9 mouse cellular contexts compared by ENCODE assay signal in genomic region chrX:134750764-134751592, GRCm38 (mm10). TPM values are rescaled to one million over a fixed set of nuclear protein-coding genes. Genes with fewer than 3 reads are reported as not detected.
DNase-seq lines count a peak whose midpoint lies in the region; ATAC-seq lines count a peak whose summit lies in the region.
"Had no signal": no experiment of that assay in that cellular context is flagged by ENCODE, and none has a peak within 500 bp of the region (broad histone marks: within the 10 kb centered on the region; RNA-seq: fewer than 3 reads in every experiment).

TSS of gene Armcx6 (minus strand) at chrX:134751417.

- peak; percentile 92 for ATAC-seq in intestine, embryonic 16.5 days
- peak; percentile 89 for ATAC-seq in limb, embryonic 11.5 days (ENCODE audit: insufficient number of reproducible peaks, low FRiP score, low TSS enrichment, low read depth)
- ATAC-seq in midbrain, embryonic 12.5 days (ENCODE audit: low FRiP score, low read depth), result peak; percentile 90
- ATAC-seq: Patski had no signal

- H3K4me3 ChIP-seq in intestine, embryonic 16.5 days (ENCODE audit: low read length), result peak within 1 kb of the TSS; percentile 57
- H3K4me3 ChIP-seq in limb, embryonic 11.5 days (ENCODE audit: low read depth, low read length), result peak within 1 kb of the TSS; percentile 36
- H3K4me3 ChIP-seq in midbrain, embryonic 12.5 days, result peak within 1 kb of the TSS; percentile 47

- DNase-seq in urinary bladder, postnatal 14 days (ENCODE audit: low spot score), result peak; percentile 66
- DNase-seq in urinary bladder, adult 2 months (ENCODE audit: low spot score), result no peak
- DNase-seq in embryo, embryonic 9.5 days (ENCODE audit: extremely low spot score), result peak; percentile 56
- no peak for DNase-seq in gonadal fat pad, adult 2 months (ENCODE audit: low read depth)
- peak; percentile 76 for DNase-seq in limb, embryonic 11.5 days (ENCODE audit: low spot score)
- peak; percentile 43 to 51 for DNase-seq in spleen, adult 18-20 months

- no peaks in the 10 kb centered on the region for H3K36me3 ChIP-seq in intestine, embryonic 16.5 days (ENCODE audit: control insufficient read depth, insufficient read depth, low read length)
- no peaks in the 10 kb centered on the region for H3K36me3 ChIP-seq in limb, embryonic 11.5 days (ENCODE audit: control insufficient read depth, insufficient read depth, low read length)
- no peaks in the 10 kb centered on the region for H3K36me3 ChIP-seq in midbrain, embryonic 12.5 days

- H3K27ac ChIP-seq in intestine, embryonic 16.5 days (ENCODE audit: low read length), result 0 out of 2 replicates have a peak within 1 kb of the TSS, but pooled peaks have one; percentile 48
- H3K27ac ChIP-seq in limb, embryonic 11.5 days (replicated peaks; ENCODE audit: low read depth, low read length), result peak within 1 kb of the TSS; percentile 74
- peak within 1 kb of the TSS; percentile 61 for H3K27ac ChIP-seq in midbrain, embryonic 12.5 days (replicated peaks)

- H3K4me1 ChIP-seq in intestine, embryonic 16.5 days (ENCODE audit: control insufficient read depth, insufficient read depth, low read length), result 0 out of 2 replicates have a peak, but pooled peaks cover 3% of the 10 kb centered on the region
- no peaks in the 10 kb centered on the region for H3K4me1 ChIP-seq in limb, embryonic 11.5 days (ENCODE audit: control insufficient read depth, insufficient read depth, low read length)
- H3K4me1 ChIP-seq in midbrain, embryonic 12.5 days, result no peaks in the 10 kb centered on the region

- 13% methylated on average over 34 of the region's 36 CpGs for WGBS in intestine, embryonic 16.5 days
- WGBS in limb, embryonic 11.5 days, result 18% methylated on average over 36 of the region's 36 CpGs
- WGBS in midbrain, embryonic 12.5 days, result 24% methylated on average over 36 of the region's 36 CpGs

- peak within 1 kb of the TSS; percentile 64 for H3K9ac ChIP-seq in intestine, embryonic 16.5 days (ENCODE audit: low read depth, low read length)
- H3K9ac ChIP-seq in limb, embryonic 11.5 days (ENCODE audit: low read length), result peak within 1 kb of the TSS; percentile 56
- H3K9ac ChIP-seq in midbrain, embryonic 12.5 days (replicated peaks), result peak within 1 kb of the TSS; percentile 53

- no peaks in the 10 kb centered on the region for H3K27me3 ChIP-seq in intestine, embryonic 16.5 days (replicated peaks; ENCODE audit: control insufficient read depth, insufficient read depth, low read length)
- 0 out of 2 replicates have a peak, but pooled peaks cover 7% of the 10 kb centered on the region for H3K27me3 ChIP-seq in limb, embryonic 11.5 days (ENCODE audit: control insufficient read depth, insufficient read depth, low read length)
- H3K27me3 ChIP-seq in midbrain, embryonic 12.5 days, result peaks cover 47% of the 10 kb centered on the region

- H3K4me2 ChIP-seq in intestine, embryonic 16.5 days (ENCODE audit: low read depth, low read length), result peak within 1 kb of the TSS; percentile 67
- H3K4me2 ChIP-seq in limb, embryonic 11.5 days (ENCODE audit: low read depth, severe bottlenecking), result peak within 1 kb of the TSS; percentile 50
- peak within 1 kb of the TSS; percentile 64 for H3K4me2 ChIP-seq in midbrain, embryonic 12.5 days (replicated peaks)

- no peaks in the 10 kb centered on the region for H3K9me3 ChIP-seq in intestine, embryonic 16.5 days (ENCODE audit: control insufficient read depth, low read length)
- no peaks in the 10 kb centered on the region for H3K9me3 ChIP-seq in limb, embryonic 11.5 days (ENCODE audit: control insufficient read depth, low read length)
- no peaks in the 10 kb centered on the region for H3K9me3 ChIP-seq in midbrain, embryonic 12.5 days

RNA-seq across cellular contexts. Expression of gene Armcx6, which starts in this region (rescaled TPM):
- polyA plus RNA-seq in urinary bladder, adult 2 months (2012; rRNA removed), result 2.8 and 3.9 TPM in 2 replicates
- 23.4 and 32.2 TPM in 2 replicates for polyA plus RNA-seq in gonadal fat pad, adult 2 months (2012; rRNA removed)
- polyA plus RNA-seq in intestine, embryonic 16.5 days (2015; fragmentation: Nextera tagmentation; extraction: Ambion mirVana), result 14.5 and 14.8 TPM in 2 replicates
- 21.6 and 25.9 TPM in 2 replicates for polyA plus RNA-seq in limb, embryonic 11.5 days (2014; fragmentation: Nextera tagmentation; extraction: Ambion mirVana)
- polyA plus RNA-seq in midbrain, embryonic 12.5 days (2016; fragmentation: Nextera tagmentation; extraction: Ambion mirVana), result 22.3 and 24.5 TPM in 2 replicates

Comparison
In these comparisons a context has a peak if more than half of its experiments do, and no peak if none do; other contexts are left out.
1. DNase-seq: peak in urinary bladder, postnatal 14 days (single experiment), embryo, embryonic 9.5 days (single experiment), limb, embryonic 11.5 days (single experiment) and spleen, adult 18-20 months (2 of 2); none in urinary bladder, adult 2 months (single experiment) and gonadal fat pad, adult 2 months (single experiment).
2. Peak in every context shown above with its lines, with median percentiles within 50 percentile points of each other: ATAC-seq, H3K27ac ChIP-seq, H3K4me2 ChIP-seq, H3K4me3 ChIP-seq and H3K9ac ChIP-seq.